Mouse (Mus musculus): ENCODE results near the gene Col4a1. TPM values are rescaled to one million over a fixed set of nuclear protein-coding genes. Genes with fewer than 3 reads are reported as not detected.

Gene Col4a1
- polyA plus RNA-seq, 1 experiment from 2014 or later: 115 TPM

GRCm38 (mm10) chr8:11224178-11224577 lies 88.4 kb downstream of the Col4a1 start:
- Histone ChIP-seq H3K4me1 (ENCODE audit: control insufficient read depth, insufficient read depth, low read length) (no peaks in the 10 kb centered on the region; the same call in 1 of the 2 replicates), H3K9me3 (ENCODE audit: control insufficient read depth, low read length) (no peaks in the 10 kb centered on the region), H3K4me3 (ENCODE audit: low read depth, low read length) (no peak overlapping the region), H3K9ac (ENCODE audit: low read length) (no peak overlapping the region), H3K27ac (ENCODE audit: low read depth, low read length) (no peak overlapping the region), H3K36me3 (ENCODE audit: control insufficient read depth, insufficient read depth, low read length) (no peaks in the 10 kb centered on the region), H3K27me3 (ENCODE audit: control insufficient read depth, insufficient read depth, low read length) (no peaks in the 10 kb centered on the region), H3K4me2 (no peak overlapping the region)
- ATAC-seq (ENCODE audit: low FRiP score): no peak
- no peak for DNase-seq (ENCODE audit: low spot score, missing footprints)
- WGBS: 78% methylated on average over 7 of the region's 7 CpGs

DNA sequence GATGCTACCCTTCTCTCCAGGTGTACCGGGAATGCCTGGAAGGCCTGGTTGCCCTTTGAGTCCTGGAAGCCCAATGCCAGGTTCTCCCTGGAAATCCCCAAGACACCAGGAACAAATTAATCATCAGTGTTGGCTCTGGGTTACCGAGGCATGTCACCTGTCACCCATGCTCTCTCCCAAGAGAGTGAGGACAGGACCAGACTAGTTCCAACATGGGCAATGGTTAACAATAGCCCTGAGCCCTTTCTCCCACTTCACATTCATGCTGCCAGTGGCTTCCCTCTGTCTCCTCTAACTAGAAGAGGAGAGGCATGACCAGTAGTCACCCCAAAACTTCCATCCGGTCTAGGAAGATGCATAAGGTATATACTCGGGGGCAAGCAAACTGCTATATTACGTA lies 91.3 kb downstream of the Col4a1 start:
- Histone ChIP-seq H3K36me3 (ENCODE audit: control insufficient read depth, insufficient read depth, low read length) (no peaks in the 10 kb centered on the region), H3K4me3 (ENCODE audit: low read depth, low read length) (no peak overlapping the region), H3K9ac (ENCODE audit: low read length) (no peak overlapping the region), H3K27ac (ENCODE audit: low read depth, low read length) (no peak overlapping the region), H3K27me3 (ENCODE audit: control insufficient read depth, insufficient read depth, low read length) (no peaks in the 10 kb centered on the region), H3K9me3 (ENCODE audit: control insufficient read depth, low read length) (no peaks in the 10 kb centered on the region), H3K4me1 (ENCODE audit: control insufficient read depth, insufficient read depth, low read length) (no peaks in the 10 kb centered on the region), H3K4me2 (no peak overlapping the region)
- WGBS: 88% methylated on average over 5 of the region's 5 CpGs
- ATAC-seq (ENCODE audit: low FRiP score): no peak
- no peak for DNase-seq (ENCODE audit: low spot score, missing footprints)

DNA sequence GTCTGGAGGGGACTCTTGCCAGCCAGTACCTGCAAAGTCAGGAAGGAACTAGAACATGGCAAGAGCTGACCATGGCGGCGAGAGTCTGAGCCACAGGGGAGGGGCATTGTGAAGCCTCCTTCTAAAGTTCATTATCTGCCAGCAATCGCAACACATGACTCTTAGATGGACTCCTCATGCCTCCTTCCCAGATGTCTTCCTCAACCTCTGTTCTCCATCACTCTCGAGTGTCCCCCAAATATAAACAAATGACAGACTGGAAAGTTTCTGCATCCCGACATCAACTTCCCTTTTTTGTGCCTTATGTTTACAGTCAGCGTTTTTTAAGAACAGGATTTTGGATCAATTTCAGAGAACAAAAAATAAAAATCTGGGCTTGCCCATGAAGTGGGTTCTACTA lies 93.3 kb downstream of the Col4a1 start:
- H3K4me3 ChIP-seq (ENCODE audit: low read depth, low read length): no peak overlapping the region
- no peak for DNase-seq (ENCODE audit: low spot score, missing footprints)
- H3K27ac ChIP-seq (ENCODE audit: low read depth, low read length): no peak overlapping the region
- H3K9me3 ChIP-seq (ENCODE audit: control insufficient read depth, low read length): no peaks in the 10 kb centered on the region
- no peaks in the 10 kb centered on the region for H3K27me3 ChIP-seq (ENCODE audit: control insufficient read depth, insufficient read depth, low read length)
- H3K4me2 ChIP-seq: no peak overlapping the region
- ATAC-seq (ENCODE audit: low FRiP score): no peak
- no peaks in the 10 kb centered on the region for H3K4me1 ChIP-seq (ENCODE audit: control insufficient read depth, insufficient read depth, low read length)
- H3K36me3 ChIP-seq (ENCODE audit: control insufficient read depth, insufficient read depth, low read length): no peaks in the 10 kb centered on the region
- H3K9ac ChIP-seq (ENCODE audit: low read length): no peak overlapping the region
- WGBS: 91% methylated on average over 6 of the region's 6 CpGs

DNA sequence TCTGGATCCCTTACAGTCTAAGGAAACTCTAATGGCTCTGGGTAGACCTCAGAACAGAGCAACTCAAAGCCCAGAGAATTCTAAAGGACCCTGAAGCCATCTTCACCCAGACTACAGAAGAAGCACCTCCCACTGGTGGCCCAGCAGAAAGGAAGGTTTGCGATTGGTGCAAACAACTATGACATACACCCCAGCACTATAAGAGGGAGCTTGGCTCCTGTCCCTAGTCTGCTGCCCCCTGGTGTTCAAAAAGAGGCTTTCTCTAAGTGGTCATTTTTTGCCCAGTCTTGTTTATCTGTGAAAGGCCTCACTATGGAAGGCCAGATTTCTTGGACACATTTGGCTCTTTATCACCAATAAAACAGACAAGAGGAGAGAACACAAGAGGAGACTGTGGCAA lies 97.4 kb downstream of the Col4a1 start:
- peak; percentile 88 for ATAC-seq (ENCODE audit: low FRiP score)
- no peaks in the 10 kb centered on the region for H3K36me3 ChIP-seq (ENCODE audit: control insufficient read depth, insufficient read depth, low read length)
- H3K9me3 ChIP-seq (ENCODE audit: control insufficient read depth, low read length): no peaks in the 10 kb centered on the region
- H3K4me3 ChIP-seq (ENCODE audit: low read depth, low read length): no peak overlapping the region
- H3K27ac ChIP-seq (ENCODE audit: low read depth, low read length): no peak overlapping the region
- DNase-seq (ENCODE audit: low spot score, missing footprints): peak; percentile 93
- no peaks in the 10 kb centered on the region for H3K4me1 ChIP-seq (ENCODE audit: control insufficient read depth, insufficient read depth, low read length)
- no peak overlapping the region for H3K9ac ChIP-seq (ENCODE audit: low read length)
- no peaks in the 10 kb centered on the region for H3K27me3 ChIP-seq (ENCODE audit: control insufficient read depth, insufficient read depth, low read length)
- no peak overlapping the region for H3K4me2 ChIP-seq
- WGBS: 23% methylated on average over 1 of the region's 1 CpGs

DNA sequence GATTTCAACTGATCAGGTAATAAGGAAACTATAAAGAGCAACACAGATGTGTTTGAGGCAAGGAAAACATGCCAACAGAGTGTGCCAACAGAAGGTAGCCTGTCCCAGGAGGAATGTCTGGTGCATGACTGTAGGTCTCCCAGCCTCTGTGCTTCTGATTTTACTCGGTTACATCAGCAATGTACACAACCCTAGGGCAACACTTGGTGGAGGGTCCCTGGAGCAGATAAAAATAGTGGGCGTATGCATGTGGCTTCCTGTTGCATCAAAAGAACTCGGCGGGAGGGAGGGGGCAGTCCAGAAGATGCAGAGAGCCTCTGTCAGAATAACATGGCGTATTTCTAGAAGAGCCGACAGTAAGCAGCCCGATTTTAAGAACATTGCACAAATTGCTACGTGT lies 106.1 kb downstream of the Col4a1 start:
- no peaks in the 10 kb centered on the region for H3K27me3 ChIP-seq (ENCODE audit: control insufficient read depth, insufficient read depth, low read length)
- no peak for DNase-seq (ENCODE audit: low spot score, missing footprints)
- H3K9me3 ChIP-seq (ENCODE audit: control insufficient read depth, low read length): no peaks in the 10 kb centered on the region
- H3K27ac ChIP-seq (ENCODE audit: low read depth, low read length): no peak overlapping the region
- H3K9ac ChIP-seq (ENCODE audit: low read length): no peak overlapping the region
- no peak overlapping the region for H3K4me2 ChIP-seq
- no peaks in the 10 kb centered on the region for H3K4me1 ChIP-seq (ENCODE audit: control insufficient read depth, insufficient read depth, low read length)
- no peaks in the 10 kb centered on the region for H3K36me3 ChIP-seq (ENCODE audit: control insufficient read depth, insufficient read depth, low read length)
- WGBS: 91% methylated on average over 8 of the region's 8 CpGs
- no peak overlapping the region for H3K4me3 ChIP-seq (ENCODE audit: low read depth, low read length)
- ATAC-seq (ENCODE audit: low FRiP score): no peak

- H3K4me2 ChIP-seq: no peak overlapping the region
- H3K9me3 ChIP-seq (ENCODE audit: control insufficient read depth, low read length): no peaks in the 10 kb centered on the region
- ATAC-seq (ENCODE audit: low FRiP score) (no peak), DNase-seq (ENCODE audit: low spot score, missing footprints) (no peak)
- no peaks in the 10 kb centered on the region for H3K27me3 ChIP-seq (ENCODE audit: control insufficient read depth, insufficient read depth, low read length)
- H3K9ac ChIP-seq (ENCODE audit: low read length): no peak overlapping the region
- no peak overlapping the region for H3K27ac ChIP-seq (ENCODE audit: low read depth, low read length)
- WGBS: 85% methylated on average over 9 of the region's 9 CpGs
- H3K4me1 ChIP-seq (ENCODE audit: control insufficient read depth, insufficient read depth, low read length): no peaks in the 10 kb centered on the region
- no peak overlapping the region for H3K4me3 ChIP-seq (ENCODE audit: low read depth, low read length)
- H3K36me3 ChIP-seq (ENCODE audit: control insufficient read depth, insufficient read depth, low read length): no peaks in the 10 kb centered on the region
These were observed 107.1 kb downstream of the Col4a1 start for GRCm38 (mm10) chr8:11205532-11205931.

- H3K4me2 ChIP-seq: no peak overlapping the region
- no peaks in the 10 kb centered on the region for H3K4me1 ChIP-seq (ENCODE audit: control insufficient read depth, insufficient read depth, low read length)
- 87% methylated on average over 12 of the region's 12 CpGs for whole genome bisulfite sequencing
- ATAC-seq (ENCODE audit: low FRiP score) (no peak), DNase-seq (ENCODE audit: low spot score, missing footprints) (no peak)
- H3K27ac ChIP-seq (ENCODE audit: low read depth, low read length): no peak overlapping the region
- no peak overlapping the region for H3K9ac ChIP-seq (ENCODE audit: low read length)
- H3K4me3 ChIP-seq (ENCODE audit: low read depth, low read length): no peak overlapping the region
- no peaks in the 10 kb centered on the region for H3K27me3 ChIP-seq (ENCODE audit: control insufficient read depth, insufficient read depth, low read length)
- H3K9me3 ChIP-seq (ENCODE audit: control insufficient read depth, low read length): no peaks in the 10 kb centered on the region
- no peaks in the 10 kb centered on the region for H3K36me3 ChIP-seq (ENCODE audit: control insufficient read depth, insufficient read depth, low read length)
These were observed 109.1 kb downstream of the Col4a1 start for GRCm38 (mm10) chr8:11203260-11204110.

- WGBS: 80% methylated on average over 7 of the region's 7 CpGs
- no peaks in the 10 kb centered on the region for H3K27me3 ChIP-seq (ENCODE audit: control insufficient read depth, insufficient read depth, low read length)
- H3K9ac ChIP-seq (ENCODE audit: low read length): no peak overlapping the region
- ATAC-seq (ENCODE audit: low FRiP score): no peak
- DNase-seq (ENCODE audit: low spot score, missing footprints): no peak
- no peak overlapping the region for H3K4me2 ChIP-seq
- H3K9me3 ChIP-seq (ENCODE audit: control insufficient read depth, low read length): no peaks in the 10 kb centered on the region
- no peaks in the 10 kb centered on the region for H3K4me1 ChIP-seq (ENCODE audit: control insufficient read depth, insufficient read depth, low read length)
- H3K36me3 ChIP-seq (ENCODE audit: control insufficient read depth, insufficient read depth, low read length): no peaks in the 10 kb centered on the region
- H3K27ac ChIP-seq (ENCODE audit: low read depth, low read length): no peak overlapping the region
- no peak overlapping the region for H3K4me3 ChIP-seq (ENCODE audit: low read depth, low read length)
These were observed 114.0 kb downstream of the Col4a1 start for GRCm38 (mm10) chr8:11198650-11199049.

DNA sequence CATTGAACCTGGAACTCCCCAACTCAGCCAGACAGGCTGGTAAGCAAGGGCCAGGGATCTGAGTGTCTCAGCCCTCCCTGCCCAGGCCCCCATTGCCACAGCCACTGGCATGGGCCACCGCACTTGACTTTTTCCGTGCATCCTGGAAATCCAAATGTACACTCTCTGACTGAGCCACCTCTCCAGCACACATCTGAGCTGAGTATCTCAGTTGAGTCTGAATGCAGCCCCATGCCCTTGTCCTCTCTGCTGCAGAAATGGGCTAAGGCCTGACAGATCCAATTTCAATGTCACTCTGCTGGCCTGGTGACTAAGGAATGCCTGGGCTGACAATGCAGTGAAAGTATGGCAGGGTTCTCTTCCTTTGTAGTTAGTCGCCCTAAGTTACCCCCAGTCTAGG lies 114.6 kb downstream of the Col4a1 start:
- no peak overlapping the region for H3K27ac ChIP-seq (ENCODE audit: low read depth, low read length)
- H3K27me3 ChIP-seq (ENCODE audit: control insufficient read depth, insufficient read depth, low read length): no peaks in the 10 kb centered on the region
- no peak for DNase-seq (ENCODE audit: low spot score, missing footprints)
- no peaks in the 10 kb centered on the region for H3K9me3 ChIP-seq (ENCODE audit: control insufficient read depth, low read length)
- WGBS: 75% methylated on average over 3 of the region's 3 CpGs
- H3K36me3 ChIP-seq (ENCODE audit: control insufficient read depth, insufficient read depth, low read length): no peaks in the 10 kb centered on the region
- no peak overlapping the region for H3K4me2 ChIP-seq
- no peak overlapping the region for H3K9ac ChIP-seq (ENCODE audit: low read length)
- ATAC-seq (ENCODE audit: low FRiP score): no peak
- H3K4me1 ChIP-seq (ENCODE audit: control insufficient read depth, insufficient read depth, low read length): no peaks in the 10 kb centered on the region
- no peak overlapping the region for H3K4me3 ChIP-seq (ENCODE audit: low read depth, low read length)

Data from midbrain, embryonic 11.5 days (tissue).